Mouse (Mus musculus): ENCODE results near the gene Timp2. TPM values are rescaled to one million over a fixed set of nuclear protein-coding genes. Genes with fewer than 3 reads are reported as not detected.

Gene Timp2
- total RNA-seq, 1 experiment from 2014 or later: 78.9 TPM

GRCm38 (mm10) chr11:118369657-118370056 lies 14.1 kb upstream of the Timp2 start:
- DNase-seq: no peak

DNA sequence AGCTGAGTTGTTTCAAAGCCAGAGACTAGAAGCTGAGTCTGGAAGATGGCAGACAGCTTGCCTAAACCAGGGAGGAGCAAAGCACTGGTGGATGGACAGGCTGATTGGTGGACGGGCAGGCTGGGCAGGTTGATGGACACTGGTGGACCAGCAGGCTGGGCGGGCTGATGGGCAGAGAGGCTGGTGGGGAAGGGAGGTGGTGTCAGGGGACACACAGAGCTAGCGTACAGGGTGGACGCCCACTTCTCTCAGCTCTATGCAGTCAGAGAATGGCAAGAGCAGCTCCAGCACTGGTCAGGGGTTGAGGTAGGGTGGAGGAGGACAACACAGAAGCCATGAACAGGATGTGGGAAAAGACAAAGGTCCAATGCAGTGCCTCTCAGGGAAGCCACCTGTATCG lies 13.7 kb upstream of the Timp2 start:
- no peak for DNase-seq

DNA sequence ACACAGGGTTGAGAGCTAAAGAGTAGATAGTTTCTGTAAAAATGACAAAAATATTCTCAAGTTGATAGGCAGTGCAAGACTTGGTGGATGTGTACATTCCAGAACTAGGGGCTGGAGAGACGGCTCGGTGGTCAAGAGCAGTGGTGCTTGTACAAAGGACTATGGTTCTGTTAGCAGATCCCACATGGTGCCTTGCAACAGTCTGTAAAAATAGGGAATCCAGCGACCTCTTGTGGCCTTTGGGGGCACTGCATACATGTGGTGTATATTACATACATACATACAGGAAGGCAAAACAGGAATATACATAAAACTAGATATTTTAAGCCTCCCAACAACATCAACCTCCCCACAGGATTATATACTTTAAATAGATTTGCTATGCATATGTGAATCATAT lies 12.8 kb upstream of the Timp2 start:
- DNase-seq: no peak

DNA sequence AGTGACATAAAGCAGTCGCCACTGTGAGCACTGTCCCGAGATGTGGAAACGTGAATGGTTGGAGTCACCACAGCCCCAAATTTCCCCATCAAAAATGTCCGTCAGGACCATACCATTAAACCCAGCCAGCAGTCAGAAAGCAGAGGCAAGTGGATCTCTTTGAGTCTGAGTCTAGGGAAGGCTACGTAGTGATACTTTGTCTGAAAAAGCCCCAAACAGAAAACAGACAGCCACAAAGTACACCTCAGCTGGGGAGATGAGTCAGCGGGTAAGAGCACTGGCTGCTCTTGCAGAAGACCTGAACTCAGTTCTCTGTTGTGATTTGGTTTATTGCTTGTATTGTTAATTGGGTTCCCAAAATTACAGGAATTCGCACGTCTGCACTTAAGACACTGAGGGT lies 11.0 kb upstream of the Timp2 start:
- DNase-seq: no peak

DNA sequence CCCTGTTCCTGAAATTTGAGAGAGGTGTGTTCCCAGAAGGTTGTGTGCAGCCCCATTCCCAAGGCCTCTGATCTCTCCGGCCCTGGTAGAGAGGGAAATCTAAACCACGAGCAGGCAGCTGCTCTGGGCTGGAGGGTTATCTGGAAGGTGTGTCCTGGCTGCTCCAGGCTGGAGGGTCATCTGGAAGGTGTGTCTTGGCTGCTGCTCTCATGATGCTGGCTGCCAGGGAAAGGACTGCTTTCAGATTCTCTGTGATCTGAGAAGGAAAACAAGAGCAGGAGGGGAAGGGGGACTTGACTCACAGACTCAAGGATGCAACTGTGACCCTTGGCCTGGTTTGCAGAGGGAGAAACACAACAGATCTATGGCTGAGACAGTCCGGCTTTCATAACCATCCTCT lies 10.6 kb upstream of the Timp2 start:
- DNase-seq: no peak

- peak; percentile 58 for DNase-seq
Observed at GRCm38 (mm10) chr11:118365171-118365570, 9.6 kb upstream of the Timp2 start.

DNA sequence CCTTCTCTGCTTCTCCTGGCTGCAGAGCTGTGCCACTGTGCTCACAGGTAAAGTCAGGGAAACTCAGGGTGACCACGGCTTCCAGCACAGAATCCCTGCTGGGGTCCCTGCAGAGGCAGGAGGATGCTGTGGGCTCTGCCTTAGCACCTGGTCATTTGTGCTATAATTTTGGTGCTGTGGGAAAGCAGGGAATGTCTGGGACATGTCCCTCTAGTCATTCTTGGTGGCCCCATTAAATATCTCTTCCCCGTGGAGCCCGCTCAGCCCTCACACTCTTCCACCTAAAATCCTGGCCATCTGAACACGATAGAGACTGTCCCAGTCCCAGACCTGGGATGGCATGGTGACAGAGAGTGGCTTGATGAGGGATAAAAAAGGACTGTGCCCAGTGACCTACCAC lies 8.5 kb upstream of the Timp2 start:
- DNase-seq: peak; percentile 2

DNA sequence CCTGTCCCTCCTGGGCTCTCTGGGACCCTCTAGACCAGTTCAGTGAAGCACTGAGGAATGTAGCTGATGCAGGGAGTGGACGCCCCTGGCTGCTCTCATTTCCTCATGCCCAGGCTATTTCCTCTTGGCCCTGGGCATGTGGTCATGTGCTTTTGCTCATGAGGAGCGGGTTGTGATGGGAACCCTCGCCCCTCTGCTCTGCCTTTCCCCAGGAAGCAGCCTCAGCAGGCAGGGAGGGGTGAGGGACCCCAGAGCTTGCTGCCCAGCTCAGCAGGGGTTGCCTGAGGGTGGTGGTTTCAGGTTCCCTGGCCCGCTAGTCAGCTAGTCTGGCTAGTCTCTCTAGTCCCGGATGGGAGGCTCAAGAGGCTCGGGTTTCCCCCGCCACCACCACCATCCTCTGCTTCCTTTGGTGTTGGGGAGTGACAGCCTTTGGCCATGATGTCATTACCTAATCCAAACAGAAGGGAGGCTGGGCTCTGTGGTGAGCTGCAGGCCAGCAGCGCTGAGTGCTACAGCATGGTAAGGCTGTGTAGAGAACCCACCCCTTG lies 7.5 kb upstream of the Timp2 start:
- peak; percentile 37 for DNase-seq

- DNase-seq: peak; percentile 9
Observed at GRCm38 (mm10) chr11:118362501-118362900, 7.0 kb upstream of the Timp2 start.

GRCm38 (mm10) chr11:118360907-118361341 lies 5.4 kb upstream of the Timp2 start:
- no peak for DNase-seq

- no peak for DNase-seq
Observed at GRCm38 (mm10) chr11:118360491-118360890, 5.0 kb upstream of the Timp2 start.

- peak; percentile 93 for DNase-seq
Observed at GRCm38 (mm10) chr11:118355205-118355604, 335 bp downstream of the Timp2 start.

GRCm38 (mm10) chr11:118354636-118355191 lies 826 bp downstream of the Timp2 start:
- peak; percentile 48 for DNase-seq

GRCm38 (mm10) chr11:118349494-118349893 lies 6.0 kb downstream of the Timp2 start:
- DNase-seq: no peak

DNA sequence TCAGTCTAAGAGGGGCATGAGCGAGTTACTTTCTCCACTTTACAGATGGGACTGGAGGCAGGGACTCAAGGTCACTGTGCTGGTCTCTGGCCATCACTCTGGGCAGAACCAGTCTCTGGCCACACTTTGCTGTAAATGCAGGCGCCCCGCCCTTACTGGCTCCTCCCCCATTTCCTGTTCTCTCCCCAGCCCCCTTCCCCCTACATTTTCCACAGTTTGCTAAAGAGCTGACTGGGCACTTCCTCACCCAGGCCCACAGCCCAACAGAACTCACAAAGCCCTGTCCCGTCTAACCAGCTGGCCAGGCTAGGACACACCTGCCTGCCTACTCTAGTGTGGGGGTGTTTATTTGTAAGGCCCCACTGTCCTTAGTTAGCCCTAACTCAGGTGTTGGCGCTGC lies 6.7 kb downstream of the Timp2 start:
- DNase-seq: peak; percentile 65

- no peak for DNase-seq
Observed at GRCm38 (mm10) chr11:118348419-118348818, 7.1 kb downstream of the Timp2 start.

GRCm38 (mm10) chr11:118347911-118348310 lies 7.6 kb downstream of the Timp2 start:
- no peak for DNase-seq

DNA sequence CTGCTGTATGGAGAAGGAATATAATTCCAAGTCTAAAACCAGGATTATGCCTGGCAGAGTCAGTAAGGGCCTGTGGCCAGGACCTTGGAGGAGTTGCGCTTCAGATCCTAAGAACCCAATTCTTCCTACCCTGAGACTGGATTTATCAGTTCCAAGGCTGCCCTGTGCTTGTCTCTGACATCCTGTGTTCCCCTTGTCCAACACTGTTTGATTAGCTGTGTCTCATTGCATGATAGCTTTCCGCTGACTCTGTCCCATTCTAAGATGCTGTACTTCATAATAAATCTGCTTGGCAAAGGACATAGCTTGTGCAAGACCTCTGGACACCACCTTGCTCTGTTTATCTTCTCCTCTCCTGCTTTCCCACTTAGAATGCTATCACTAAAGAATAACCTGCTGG lies 8.1 kb downstream of the Timp2 start:
- no peak for DNase-seq

DNA sequence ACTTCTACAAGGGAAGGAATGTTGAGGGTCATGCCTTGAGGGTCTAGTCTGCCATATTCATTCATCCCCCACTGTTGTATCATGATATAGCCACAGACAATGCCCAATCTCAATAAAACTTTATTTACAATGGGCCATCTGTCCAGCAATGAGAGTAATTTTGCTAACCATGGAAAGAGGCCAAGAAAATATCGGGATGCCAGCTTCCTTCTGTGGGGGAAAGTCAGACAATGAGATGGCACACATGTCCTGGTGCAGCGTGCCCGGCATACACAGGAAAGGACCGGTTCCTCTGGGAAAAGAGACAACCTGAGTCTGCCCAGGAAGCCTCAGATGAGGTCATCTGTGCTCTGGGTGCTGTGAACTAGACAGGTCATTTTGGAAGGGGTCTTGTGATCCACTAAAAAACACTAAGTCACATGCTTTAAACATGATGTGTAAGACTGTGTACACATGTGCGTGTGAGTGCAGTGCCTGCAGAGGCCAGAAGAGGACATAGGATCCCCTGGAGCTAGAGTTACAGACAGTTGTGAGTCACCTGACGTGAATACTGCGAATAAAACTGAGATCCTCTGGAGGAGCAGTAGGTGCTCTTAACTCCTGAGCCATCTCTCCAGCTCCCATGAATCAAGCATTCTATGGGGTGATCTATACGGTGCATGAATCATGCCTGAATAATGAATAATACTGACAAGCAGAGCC lies 9.0 kb downstream of the Timp2 start:
- no peak for DNase-seq

- DNase-seq: peak; percentile 67
Observed at GRCm38 (mm10) chr11:118345693-118346092, 9.8 kb downstream of the Timp2 start.

- no peak for DNase-seq
Observed at GRCm38 (mm10) chr11:118343629-118344028, 11.9 kb downstream of the Timp2 start.

GRCm38 (mm10) chr11:118342400-118342981 lies 13.0 kb downstream of the Timp2 start, which contains the start of gene Cep295nl:
Cep295nl (minus strand) TSS chr11:118342500.
- DNase-seq: no peak

- DNase-seq: no peak
Observed at GRCm38 (mm10) chr11:118337491-118338168, 17.9 kb downstream of the Timp2 start.

Data from adrenal gland, postnatal 14 days (tissue).